Mouse (Mus musculus): ENCODE data around the gene Speg.

DNA sequence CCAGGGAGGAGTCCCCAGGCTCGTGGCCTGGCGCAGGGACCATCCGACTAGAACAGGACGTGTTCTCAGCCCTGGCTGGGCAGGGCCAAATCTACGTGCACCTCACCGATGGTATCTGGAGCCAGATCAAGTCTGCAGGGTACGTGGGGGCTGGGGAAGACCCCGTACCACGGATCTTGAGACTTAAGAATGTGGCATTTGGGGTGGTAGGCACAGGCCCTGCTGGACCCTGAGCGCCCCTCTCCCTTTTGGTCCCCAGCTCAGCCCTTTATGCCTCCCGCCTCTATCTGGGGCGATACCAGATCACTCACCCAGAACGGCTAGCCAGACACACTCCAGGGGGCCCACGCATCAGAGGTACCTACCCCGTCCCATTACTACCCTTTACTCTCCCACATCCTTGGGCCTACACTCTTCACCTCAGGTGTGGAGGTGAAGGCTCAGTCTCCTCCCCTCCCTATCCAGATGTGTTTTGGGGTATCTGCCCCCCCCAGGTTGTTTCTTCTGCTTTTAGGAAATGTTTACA is 66.4 kb downstream of the Speg start:
- TF ChIP-seq POLR2A (IDR thresholded peaks at IDR 0.05; ENCODE audit: insufficient read depth, low read depth, low read length), result no peak
- no peak for TF ChIP-seq CTCF (IDR thresholded peaks at IDR 0.05)
